Mouse (Mus musculus): ENCODE results near the gene Gm9903.

The Gm9903 gene

DNA sequence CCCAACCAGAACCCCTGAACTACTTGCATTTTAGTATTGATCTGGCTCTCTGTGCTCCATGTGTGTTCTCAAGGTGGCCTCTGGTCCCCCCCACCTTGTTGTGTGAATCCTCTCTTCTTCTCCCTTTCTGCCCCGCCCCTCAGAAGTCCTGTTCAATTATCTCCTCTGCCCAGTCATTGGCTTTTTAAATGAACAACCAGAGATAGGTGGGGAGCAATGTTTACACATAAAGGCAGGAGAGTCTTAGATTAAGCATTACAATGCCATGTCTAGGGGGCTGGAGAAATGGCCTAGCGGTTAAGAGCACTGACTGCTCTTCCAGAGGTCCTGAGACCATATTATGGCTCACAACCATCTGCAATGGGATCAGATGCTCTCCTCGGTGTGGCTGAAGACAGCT, 5.6 kb downstream of the Gm9903 start:
- in situ Hi-C loops (cut with MboI; ENCODE audit: low pct_unique_long_range_greater_than_20kb in 1 of 2, low sequenced_read_pairs in 2 of 2, unreplicated experiment in 1 of 2), result no loop called here

DNA sequence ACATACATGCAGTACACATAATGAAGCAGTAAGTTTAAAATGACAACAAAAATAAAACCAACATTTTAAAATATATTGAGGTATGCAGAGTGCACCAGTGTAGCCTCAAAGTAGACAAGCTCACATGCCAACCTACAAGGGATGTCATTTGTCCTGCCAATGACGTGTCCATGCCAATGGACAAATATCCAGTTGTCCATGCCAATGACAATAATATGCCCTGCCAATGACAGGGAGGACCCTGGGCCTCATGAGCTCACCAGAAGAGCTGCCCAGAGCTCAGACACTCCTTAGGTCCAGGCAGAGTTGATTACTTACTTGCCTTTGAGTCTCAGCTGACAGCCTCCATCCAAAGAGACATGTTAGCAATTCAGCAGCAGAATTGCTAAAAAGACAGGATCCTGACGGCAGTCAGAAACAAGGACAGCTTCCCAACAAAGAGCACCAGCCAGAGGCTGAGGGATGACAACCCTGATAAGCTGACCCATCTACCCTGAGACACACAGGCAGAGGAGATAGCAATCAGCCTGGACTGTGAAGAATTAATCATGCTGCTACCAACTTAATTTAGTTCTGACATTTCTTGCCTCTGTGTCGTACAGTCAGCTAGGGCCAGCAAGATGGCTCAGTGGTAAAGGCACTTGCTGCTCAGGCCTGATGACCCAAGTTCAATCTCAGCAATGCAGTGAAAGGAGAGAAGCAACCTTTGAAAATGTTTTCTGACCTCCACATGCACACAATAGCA, 8.1 kb downstream of the Gm9903 start:
- in situ Hi-C loops (cut with MboI; ENCODE audit: low pct_unique_long_range_greater_than_20kb in 1 of 2, low sequenced_read_pairs in 2 of 2, unreplicated experiment in 1 of 2), result no loop called here

DNA sequence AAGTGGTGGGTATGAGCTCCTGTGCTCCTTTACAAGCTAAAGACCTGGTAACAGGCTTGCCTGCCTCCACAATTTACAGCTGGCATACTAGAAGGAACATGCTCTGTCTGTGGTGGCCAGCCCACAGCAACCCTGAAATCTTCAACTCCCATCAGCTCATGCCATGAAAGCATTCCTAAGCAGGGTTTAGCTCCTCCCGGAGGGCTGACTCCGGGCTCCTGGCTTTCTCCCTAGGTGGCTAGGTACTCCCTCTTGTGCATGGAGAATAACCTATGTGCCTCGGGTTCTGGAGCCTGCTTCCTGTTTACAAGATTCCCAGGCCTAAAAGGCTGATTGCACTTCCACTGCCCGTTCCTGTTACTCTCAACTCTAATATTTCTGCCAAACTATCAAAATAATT, 9.1 kb downstream of the Gm9903 start:
- in situ Hi-C loops (cut with MboI; ENCODE audit: low pct_unique_long_range_greater_than_20kb in 1 of 2, low sequenced_read_pairs in 2 of 2, unreplicated experiment in 1 of 2), result no loop called here

DNA sequence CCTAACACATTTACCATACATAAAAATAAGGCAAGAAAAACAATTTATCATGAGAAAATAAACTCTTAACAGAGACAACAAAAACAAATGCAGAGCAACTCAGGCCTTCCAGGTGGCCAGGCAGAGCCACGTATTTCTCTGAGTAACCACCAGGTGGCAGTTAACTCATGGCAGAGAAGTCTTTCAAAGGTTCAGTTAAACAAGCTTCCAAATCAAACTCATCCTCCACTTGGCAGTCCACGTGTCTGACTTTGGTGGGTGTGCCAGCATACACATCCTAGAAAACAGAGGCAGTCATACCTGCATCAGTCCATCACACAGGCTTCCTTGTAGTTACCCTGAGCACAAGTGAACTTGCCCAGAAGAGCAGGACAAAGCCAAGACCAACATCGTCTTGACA, 10.9 kb downstream of the Gm9903 start:
- in situ Hi-C loops (cut with MboI; ENCODE audit: low pct_unique_long_range_greater_than_20kb in 1 of 2, low sequenced_read_pairs in 2 of 2, unreplicated experiment in 1 of 2), result no loop called here

DNA sequence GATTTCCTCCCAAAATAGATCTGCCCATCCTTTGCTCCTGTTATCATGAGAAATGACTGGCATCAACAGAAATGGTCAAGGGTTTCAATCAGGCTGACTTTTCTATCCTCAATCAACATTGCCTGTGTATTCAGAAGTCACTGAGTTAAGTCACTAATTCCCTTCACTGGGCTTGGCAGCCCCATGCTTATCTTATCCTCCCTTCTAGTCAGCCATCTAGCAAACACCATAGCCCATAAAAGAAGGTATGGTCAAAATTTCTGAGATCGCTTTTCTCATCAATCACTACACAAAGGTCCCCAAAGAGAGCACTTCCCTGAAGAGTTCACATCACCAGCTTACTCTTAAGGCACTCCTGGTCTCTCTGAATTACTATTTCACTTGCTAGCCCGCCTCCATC, 21.3 kb downstream of the Gm9903 start:
- in situ Hi-C loops (cut with MboI; ENCODE audit: low pct_unique_long_range_greater_than_20kb in 1 of 2, low sequenced_read_pairs in 2 of 2, unreplicated experiment in 1 of 2), result no loop called here

DNA sequence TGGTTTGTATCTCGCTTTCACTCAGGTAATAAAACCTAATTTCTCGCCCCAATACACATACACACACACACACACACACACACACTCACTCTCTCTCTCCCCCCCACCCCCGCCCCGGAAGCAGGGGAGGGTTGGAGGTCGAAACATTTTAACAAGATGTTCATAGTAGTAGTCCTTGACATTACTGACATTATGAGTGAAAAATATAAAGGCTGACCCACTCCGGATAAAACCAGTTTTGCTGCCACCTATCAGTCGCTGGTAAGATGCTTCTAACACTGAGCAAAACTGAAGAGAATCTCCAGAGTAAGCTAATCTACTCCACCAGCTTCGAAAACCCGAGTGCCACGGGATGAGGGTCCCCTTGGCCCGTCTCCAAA, 21.8 kb downstream of the Gm9903 start:
- in situ Hi-C loops (cut with MboI; ENCODE audit: low pct_unique_long_range_greater_than_20kb in 1 of 2, low sequenced_read_pairs in 2 of 2, unreplicated experiment in 1 of 2), result no loop called here

DNA sequence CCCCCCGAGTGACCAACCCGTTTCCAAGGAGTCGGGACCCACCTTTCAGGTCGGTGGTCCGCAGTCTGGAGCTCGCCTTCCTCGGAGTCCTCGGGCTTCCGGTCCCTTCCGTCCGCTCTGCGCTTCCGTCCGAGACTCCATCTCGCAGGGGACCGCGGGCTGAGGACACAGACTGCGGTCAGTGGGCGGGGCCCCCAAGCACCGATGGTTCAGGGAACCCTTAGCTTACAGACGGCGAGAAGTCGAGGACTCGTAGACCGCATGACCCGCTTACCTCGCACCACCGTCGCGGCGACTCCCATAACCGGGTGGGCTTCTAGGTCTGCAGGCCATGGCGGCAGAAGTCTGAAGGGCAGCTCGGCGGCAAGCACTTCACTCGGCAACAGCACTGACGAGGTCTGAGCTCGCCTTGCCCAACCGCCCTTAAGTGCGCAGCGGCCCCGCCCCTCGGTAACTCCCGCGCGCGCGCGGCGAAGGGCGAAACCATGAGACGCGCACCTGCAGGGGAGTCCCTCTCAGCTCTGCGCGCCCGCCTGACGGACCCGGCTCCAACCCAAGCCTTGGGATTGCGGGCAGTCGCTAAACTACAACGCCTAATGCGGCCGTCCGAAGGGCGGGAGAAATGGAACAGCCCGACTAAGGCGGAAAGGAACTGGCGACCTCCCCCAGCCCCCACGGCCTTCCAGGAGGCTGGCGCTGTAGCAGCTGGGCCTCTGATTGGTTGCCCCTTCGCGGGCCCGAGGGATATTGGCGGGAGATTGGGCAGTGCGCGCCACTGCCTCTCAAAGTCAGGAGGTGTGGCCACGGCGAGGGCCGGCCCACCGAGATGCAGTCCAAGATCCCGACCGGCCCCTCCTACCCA, 22.4 kb downstream of the Gm9903 start, which contains the start of gene Slbp:
Gene Slbp, minus strand, starts transcription at position 654 of the 862 bp plus-strand sequence.
- in situ Hi-C loops (cut with MboI; ENCODE audit: low pct_unique_long_range_greater_than_20kb in 1 of 2, low sequenced_read_pairs in 2 of 2, unreplicated experiment in 1 of 2), result no loop called here

DNA sequence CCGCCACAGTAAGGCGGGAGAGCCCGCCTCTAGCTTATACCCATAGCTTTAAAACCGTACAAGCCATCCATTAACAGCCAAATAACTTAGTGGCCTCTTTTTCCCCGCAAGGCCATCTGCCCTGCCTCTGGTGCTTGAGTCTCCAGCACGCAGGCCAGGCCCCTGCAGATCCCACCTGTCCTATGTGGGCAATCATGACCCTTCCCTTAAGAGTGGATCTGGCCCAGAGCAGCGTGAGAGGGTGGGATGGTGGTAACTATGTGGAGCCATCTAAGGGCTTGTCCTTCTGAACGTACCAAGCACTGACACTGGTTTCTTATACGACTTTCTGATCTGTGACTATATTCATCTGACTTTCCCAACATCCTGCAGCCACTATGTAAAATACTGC, 23.1 kb downstream of the Gm9903 start:
- in situ Hi-C loops (cut with MboI; ENCODE audit: low pct_unique_long_range_greater_than_20kb in 1 of 2, low sequenced_read_pairs in 2 of 2, unreplicated experiment in 1 of 2), result no loop called here

DNA sequence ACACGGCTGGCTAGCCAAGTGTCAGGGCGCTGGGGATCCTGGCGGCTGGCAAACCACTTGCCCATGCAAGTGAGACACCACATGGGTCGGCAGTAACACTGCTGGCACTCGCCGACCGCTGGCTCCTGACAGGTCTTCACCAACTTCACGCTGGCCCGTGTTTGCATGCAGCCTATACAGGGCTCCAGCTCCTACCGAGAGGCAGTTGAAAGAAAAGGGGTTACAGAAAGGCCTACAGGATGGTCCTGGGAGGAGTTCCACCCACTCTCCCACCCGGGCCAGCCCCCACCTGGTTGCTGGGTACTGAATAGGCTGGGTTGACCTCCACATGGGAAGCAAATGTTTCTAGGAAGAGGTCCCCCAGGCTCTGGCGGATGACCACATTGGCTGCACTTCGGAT, 24.7 kb downstream of the Gm9903 start:
- in situ Hi-C loops (cut with MboI; ENCODE audit: low pct_unique_long_range_greater_than_20kb in 1 of 2, low sequenced_read_pairs in 2 of 2, unreplicated experiment in 1 of 2), result no loop called here

DNA sequence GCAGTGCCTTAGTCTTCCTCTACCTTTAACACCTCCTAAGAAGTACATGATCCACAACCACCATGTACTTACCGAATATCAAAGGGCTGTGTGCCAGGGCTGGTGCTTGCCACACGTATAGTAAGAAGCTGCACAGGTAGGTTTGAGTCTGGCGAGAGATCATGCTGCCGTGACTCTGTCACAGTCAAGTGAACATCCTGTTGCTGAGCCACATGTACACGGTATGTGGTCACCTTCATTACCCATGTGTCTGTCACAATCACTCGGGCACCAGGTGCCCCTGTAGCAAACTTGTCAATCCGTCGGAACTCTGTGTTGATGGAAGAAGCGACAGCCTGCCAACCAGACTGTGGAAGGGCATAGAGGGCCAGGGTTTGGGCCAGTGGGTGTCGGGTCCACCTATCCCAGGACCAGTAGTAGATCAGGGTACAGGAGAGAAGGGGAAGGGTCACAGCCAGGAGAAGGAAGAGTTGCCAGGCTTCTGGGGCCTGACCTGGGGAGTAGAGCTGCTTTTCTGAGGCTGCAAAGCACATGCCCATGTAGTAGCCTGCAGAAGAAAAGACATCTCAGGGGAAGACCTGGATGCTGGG, 25.6 kb downstream of the Gm9903 start:
- in situ Hi-C loops (cut with MboI; ENCODE audit: low pct_unique_long_range_greater_than_20kb in 1 of 2, low sequenced_read_pairs in 2 of 2, unreplicated experiment in 1 of 2), result no loop called here

DNA sequence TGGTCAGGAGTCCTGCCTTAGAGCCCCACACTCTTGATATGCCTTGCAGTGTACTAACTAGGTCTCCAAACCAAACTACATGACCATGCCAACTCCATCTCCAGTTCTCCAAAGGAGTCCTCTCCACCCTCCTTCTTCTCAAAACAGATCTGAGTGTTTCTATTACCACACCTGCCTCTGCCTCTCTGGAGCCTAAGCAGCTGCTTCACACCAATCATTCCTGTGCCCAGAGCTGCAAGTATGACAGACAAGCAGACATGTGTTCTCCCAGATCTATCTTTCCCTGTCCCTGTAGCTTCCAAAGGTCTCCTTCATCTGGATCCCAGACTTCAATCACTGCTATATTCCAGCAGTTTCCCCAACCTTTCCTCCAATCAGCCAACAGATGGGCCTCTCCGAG, 27.0 kb downstream of the Gm9903 start:
- in situ Hi-C loops (cut with MboI; ENCODE audit: low pct_unique_long_range_greater_than_20kb in 1 of 2, low sequenced_read_pairs in 2 of 2, unreplicated experiment in 1 of 2), result no loop called here

DNA sequence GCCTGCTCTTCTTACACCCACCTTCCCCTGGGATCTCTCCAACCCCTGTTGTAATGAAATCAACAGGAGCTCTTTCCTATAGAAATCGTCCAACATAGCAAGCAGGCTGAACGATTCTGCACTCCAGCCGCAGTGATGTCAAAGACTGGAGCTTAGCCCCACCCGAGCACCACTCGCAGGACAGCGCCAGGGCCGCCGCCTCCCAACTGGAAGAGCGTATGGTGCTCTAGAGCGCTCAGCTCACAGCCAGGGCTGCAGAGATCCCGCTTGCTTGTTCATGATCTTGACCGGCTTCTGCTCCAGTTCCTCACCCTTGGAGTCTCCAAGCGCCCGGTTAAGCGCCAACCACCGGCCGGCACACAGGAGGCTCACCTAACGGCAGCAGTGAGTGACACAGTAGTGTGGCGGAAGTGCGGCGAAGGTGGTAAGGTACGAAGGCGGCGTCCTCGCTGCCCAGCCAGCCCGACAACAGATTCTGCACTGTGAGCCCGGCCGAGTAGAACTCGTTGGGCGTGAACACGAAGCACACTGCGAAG, 27.6 kb downstream of the Gm9903 start:
- in situ Hi-C loops (cut with MboI; ENCODE audit: low pct_unique_long_range_greater_than_20kb in 1 of 2, low sequenced_read_pairs in 2 of 2, unreplicated experiment in 1 of 2), result no loop called here

DNA sequence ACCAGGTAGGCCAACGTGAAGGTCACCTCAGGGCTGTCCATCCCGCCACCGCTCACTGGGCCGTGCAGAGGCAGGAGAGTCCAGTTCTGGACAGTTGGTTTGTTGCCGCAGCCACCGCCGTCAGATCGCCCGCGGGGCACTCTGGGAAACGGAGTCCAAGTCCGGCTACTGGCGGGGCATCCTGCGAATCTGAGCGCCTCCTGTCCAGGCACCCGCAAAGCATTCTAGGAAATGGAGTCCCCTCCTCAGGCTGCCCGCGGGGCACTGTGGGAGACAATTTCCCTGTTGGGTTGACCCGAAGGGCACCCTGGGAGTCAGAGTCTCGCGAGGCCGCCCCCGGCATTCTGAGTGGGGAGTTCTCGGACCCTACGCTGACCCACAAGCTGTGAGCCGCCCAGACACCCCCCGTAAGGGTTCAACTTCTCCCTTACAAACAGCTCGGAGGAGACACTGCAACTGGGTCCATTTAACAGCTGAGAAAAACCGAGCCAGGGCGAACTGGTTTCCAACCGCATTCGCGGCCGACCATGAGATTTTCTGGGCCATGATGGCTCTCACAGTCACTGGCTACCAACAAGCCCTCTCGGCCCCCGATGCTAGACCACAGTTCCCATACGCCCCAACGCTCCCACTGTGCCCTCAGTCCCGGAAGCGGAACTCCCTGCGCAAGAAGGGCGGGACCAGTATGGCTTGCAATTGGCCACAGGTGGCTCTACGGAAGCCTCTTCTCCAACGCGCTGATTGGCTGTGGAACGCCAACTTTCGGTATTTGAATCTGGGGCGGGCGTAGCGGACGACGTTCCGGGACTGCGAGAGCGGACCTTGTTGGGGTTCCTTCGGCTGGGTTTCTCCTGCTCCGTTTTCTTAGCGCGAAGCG, 28.3 kb downstream of the Gm9903 start, which contains the start of the genes Tacc3 and Tmem129:
Gene Tacc3, plus strand, starts transcription at position 342 of the 877 bp plus-strand sequence.
Gene Tmem129, minus strand, starts transcription at position 630 of the 877 bp plus-strand sequence.
- in situ Hi-C loops (cut with MboI; ENCODE audit: low pct_unique_long_range_greater_than_20kb in 1 of 2, low sequenced_read_pairs in 2 of 2, unreplicated experiment in 1 of 2), result no loop called here

DNA sequence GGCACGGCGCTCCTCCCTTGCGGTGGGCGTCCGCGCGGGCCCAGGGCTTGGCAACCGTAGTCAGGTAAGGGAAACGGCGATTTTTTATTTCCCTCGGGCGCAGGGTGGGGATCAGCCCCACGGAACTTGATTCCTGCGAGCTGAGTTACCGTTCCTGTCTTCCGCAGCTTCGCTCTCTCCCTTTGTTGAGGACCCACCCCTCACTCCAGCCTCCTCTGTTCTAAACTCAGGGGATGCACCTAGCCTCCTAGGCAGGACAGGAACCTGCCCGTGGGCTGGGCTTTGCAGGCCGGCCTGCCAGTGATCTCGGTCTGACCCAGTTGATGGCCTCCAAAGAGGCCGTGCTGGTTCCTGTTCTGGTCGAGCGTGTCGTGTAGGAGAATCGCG, 28.9 kb downstream of the Gm9903 start:
- in situ Hi-C loops (cut with MboI; ENCODE audit: low pct_unique_long_range_greater_than_20kb in 1 of 2, low sequenced_read_pairs in 2 of 2, unreplicated experiment in 1 of 2), result no loop called here

DNA sequence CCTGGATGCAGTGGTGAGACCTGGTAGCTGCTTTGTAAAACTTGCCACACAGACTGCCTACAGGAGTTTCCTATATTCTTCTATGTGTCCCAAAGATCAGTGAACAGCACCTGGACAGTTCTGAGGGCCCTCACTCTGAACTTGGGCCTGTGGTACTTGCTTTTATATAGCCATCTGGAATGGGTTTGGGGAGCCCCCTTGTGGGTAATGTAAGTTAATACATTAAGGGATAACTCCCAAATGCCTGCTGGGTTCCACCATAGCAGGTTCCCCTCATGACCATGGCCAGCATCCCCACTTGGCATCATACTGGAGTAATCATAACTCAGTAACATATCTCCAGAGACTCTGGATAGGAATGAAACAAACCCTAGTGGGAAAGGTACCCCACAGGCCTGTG, 38.5 kb downstream of the Gm9903 start:
- in situ Hi-C loops (cut with MboI; ENCODE audit: low pct_unique_long_range_greater_than_20kb in 1 of 2, low sequenced_read_pairs in 2 of 2, unreplicated experiment in 1 of 2), result no loop called here

DNA sequence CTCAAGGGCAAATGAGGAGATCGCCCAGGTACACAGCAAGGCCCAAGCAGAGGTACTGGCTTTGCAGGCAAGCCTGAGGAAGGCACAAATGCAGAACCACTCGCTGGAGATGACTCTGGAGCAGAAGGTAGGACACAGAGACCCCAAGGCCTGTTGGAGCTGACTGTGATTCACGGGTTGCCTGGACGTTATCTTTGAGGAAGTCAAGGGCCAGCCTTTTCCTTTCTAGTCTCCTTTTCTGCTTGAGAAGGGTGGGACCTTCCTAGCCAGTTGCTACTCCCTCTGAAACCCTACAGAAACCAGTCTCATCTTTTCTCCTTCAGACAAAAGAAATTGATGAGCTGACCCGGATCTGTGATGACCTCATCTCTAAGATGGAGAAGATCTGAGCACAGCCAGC, 41.9 kb downstream of the Gm9903 start:
- in situ Hi-C loops (cut with MboI; ENCODE audit: low pct_unique_long_range_greater_than_20kb in 1 of 2, low sequenced_read_pairs in 2 of 2, unreplicated experiment in 1 of 2), result no loop called here

DNA sequence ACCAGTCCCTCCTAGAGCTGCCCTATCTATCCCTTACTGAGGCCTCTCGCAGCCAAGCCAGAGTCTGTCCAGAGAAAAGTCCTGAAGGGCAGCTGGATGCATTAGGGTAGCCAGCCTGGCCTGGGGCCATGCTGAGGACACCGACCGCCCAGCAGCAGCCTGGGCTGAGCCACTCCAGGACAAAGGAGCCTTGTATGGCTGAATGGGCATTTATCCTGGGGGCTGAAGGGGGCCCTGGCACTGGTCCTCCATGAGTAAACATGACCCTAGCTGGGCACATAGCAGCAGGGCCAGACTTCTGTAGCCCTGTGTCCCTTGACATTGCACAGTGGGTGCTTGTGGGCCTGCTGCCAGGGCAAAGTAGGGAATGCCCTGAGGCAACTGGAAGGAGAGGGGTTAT, 44.7 kb downstream of the Gm9903 start:
- in situ Hi-C loops (cut with MboI; ENCODE audit: low pct_unique_long_range_greater_than_20kb in 1 of 2, low sequenced_read_pairs in 2 of 2, unreplicated experiment in 1 of 2), result no loop called here

DNA sequence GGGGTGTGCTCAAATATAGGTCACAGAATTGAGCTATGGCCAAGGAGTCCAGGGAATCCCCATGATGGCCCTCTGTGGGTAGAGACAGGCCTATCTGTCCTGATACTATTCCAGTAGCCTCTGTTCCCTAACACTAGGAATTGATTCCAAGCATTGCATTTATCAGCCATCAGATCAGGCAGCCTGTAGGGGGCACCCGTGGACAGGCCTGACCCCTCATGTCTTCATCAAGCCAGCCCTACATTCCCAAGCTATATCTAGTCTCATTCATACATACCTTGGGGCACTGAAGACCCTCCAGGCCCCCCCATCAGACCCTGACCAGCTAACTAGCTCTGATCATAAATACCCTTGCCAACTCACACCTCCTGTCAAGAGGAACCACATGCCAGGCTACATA, 46.2 kb downstream of the Gm9903 start:
- in situ Hi-C loops (cut with MboI; ENCODE audit: low pct_unique_long_range_greater_than_20kb in 1 of 2, low sequenced_read_pairs in 2 of 2, unreplicated experiment in 1 of 2), result loop anchor here in 1 of 2 experiments (5.0 kb wide), 1 partner anchor 66 kb away; no protein-coding TSS in a partner anchor
